Mouse (Mus musculus) embryonic fibroblast, embryonic 13.5 days (primary cell): Measurements from ENCODE around the gene Mmrn2.

Source experiments
- CTCF ChIP-seq: IDR thresholded peaks from 2 replicates; pipeline ENCODE4 v1.5.1; 2011; ENCODE audit warnings: mild to moderate bottlenecking, control low read depth, low read length, moderate library complexity, borderline replicate concordance; ENCODE audit not compliant: insufficient read depth
- POLR2A ChIP-seq: IDR thresholded peaks from 2 replicates; pipeline ENCODE4 v1.6.1; 2011; ENCODE audit warnings: low read depth, mild to moderate bottlenecking, control low read depth, low read length, moderate library complexity

DNA sequence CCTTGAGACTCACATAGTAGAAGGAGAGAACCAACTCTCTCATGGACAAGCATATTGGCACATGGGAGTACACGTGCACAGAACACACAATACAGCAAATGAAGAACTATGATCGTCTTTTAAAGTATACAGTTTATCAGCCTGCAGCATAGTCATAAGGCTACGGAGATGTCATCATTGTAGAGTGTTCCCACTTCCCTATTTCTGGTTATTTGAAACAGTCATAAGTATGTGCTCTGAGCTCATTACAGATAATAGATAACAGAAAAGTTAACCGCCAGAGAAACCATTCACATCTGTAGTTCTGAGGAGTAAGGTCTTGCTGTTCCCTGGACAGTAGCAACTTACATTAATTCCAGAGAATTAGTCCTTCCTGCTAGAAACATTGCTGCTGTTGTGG is 32.2 kb upstream of the Mmrn2 start:
- no peak for TF ChIP-seq CTCF
- TF ChIP-seq POLR2A = no peak
